Mouse (Mus musculus): ENCODE data around the gene 9430007A20Rik.
"Not testable (repeated sequence)": the region's sequence is repeated elsewhere in the genome, so short reads cannot be mapped to it uniquely, and the experiment has no call there.

The 9430007A20Rik gene

DNA sequence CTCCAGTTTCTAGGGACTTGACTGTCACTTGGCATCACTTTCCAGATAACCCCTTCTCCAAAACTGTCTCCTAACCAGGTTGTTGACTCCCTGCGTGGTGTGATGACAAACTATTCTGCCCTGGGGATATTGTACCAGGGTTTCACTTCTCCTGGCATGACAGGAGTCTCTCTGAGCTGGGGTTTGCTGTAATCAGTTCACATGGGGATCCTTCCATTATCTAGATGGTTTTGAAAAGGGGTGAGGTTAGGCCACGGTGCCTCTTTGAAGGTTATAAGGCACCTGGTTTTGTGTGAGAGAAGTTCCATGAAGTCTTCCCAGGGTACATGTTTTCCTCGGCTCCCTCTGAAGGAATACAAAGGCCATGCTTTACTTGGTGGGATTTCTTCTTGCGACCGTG, at the start of gene 9430007A20Rik:
Gene 9430007A20Rik, plus strand, starts transcription at position 301 of the 400 bp plus-strand sequence.
- DNase-seq (ENCODE audit: low spot score) = no peak

- DNase-seq (ENCODE audit: low spot score) = no peak
Measured at GRCm38 (mm10) chr4:144493331-144493730, 26.3 kb upstream of the 9430007A20Rik start.

- DNase-seq (ENCODE audit: low spot score) = peak; percentile 5
Measured at GRCm38 (mm10) chr4:144506518-144506917, 13.1 kb upstream of the 9430007A20Rik start.

DNA sequence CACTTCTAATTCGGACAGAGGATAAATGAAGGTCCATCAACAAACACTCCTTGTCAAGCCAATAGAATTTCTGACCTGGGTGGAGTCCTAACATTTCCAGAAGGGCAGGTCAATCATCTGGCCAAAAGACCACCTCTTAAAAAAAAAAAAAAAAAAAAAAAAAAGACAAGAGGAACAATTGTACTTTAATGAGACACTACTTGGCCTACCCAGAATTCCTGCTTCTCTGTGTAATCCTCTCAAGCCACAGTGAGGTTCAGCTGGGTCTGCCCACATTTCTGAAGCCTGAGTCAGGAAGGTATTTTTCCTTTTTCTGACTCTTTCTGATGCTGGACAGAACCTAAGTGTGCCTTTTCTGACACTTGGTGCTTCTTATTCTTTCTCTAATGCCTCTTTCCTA, 25.1 kb downstream of the 9430007A20Rik start:
- DNase-seq (ENCODE audit: low spot score) = no peak

DNA sequence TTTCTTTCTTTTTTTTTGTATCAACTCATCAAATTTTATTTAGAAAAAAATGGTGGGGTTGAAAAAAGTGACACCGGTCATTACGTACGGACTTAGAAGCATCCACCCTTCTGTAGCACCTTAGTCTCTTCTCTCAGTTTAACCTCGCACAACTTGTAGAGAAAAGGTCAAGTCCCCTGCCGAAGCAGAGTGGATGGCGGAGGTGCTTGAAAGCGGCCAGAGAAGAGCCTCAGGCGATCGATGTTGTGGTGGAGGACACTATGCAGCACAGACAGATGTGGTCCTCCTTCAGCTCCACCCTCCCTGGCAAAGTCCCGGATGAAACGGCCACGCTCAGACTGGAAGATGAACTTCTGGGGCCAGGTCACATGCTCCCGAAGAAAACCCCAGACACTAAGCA, 25.7 kb downstream of the 9430007A20Rik start:
- not testable (repeated sequence) for DNase-seq (ENCODE audit: low spot score)

GRCm38 (mm10) chr4:144551156-144551555, 31.5 kb downstream of the 9430007A20Rik start:
- no peak for DNase-seq (ENCODE audit: low spot score)

GRCm38 (mm10) chr4:144559792-144560191, 40.2 kb downstream of the 9430007A20Rik start:
- peak; percentile 38 for DNase-seq (ENCODE audit: low spot score)

- no peak for DNase-seq (ENCODE audit: low spot score)
Measured at GRCm38 (mm10) chr4:144561205-144561604, 41.6 kb downstream of the 9430007A20Rik start.

DNA sequence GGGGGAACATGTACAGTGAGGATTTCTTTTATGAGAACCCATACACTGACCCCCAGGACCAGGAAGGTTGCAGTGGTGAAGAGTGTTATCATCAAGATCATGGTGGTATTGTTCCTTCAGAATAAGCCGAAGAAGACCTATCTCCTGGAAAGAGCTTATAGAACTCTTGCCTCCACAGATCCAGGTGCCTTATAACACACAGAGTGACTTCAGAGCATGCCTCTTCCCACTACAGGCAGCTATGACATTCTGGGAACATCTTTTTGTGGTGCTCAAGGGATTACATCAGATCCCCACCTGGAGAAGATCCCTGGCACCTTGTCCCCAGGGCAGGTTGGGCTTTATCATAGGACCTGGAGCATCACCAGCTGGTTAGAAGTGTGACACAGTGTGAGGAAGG, 45.4 kb downstream of the 9430007A20Rik start, which contains the start of gene Gm13124:
Gene Gm13124, minus strand, starts transcription at position 101 of the 400 bp plus-strand sequence.
- DNase-seq (ENCODE audit: low spot score) = no peak

DNA sequence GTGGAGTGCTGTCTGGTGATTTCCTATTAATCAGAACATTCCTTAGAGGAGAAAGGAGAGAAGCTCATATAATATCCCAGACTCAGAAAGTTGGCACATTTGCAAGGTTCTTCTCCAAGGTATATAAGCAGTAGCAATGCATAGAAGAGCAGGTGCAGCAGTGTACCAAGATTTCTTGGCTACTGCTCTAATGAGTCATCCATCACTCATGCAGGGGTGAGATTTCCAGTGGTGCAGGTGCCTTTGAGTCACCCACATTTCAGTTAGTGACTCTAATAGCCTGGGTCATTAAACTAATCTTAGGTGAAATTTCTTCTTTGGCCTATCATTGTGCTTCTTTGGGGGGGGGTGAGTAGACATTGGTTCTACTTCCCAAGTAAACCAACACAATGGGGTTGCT, 48.1 kb downstream of the 9430007A20Rik start:
- DNase-seq (ENCODE audit: low spot score) = no peak

Measured in urinary bladder, postnatal 14 days (tissue).